ENCODE assay signal across 8 mouse cellular contexts in genomic region chr2:3117855-3118202, GRCm38 (mm10). TPM values are rescaled to one million over a fixed set of nuclear protein-coding genes. Genes with fewer than 3 reads are reported as not detected.
DNase-seq lines count a peak whose midpoint lies in the region; ATAC-seq and TF ChIP-seq lines count a peak whose summit lies in the region.

No protein-coding gene starts in this region.

- peak overlapping the region; percentile 93; the same call in 1 of the 2 replicates for H3K27ac ChIP-seq in kidney, postnatal 0 days
- H3K27ac ChIP-seq in embryonic facial prominence, embryonic 13.5 days: peak overlapping the region; percentile 90; the same call in 1 of the 2 replicates
- no peak overlapping the region for H3K27ac ChIP-seq in intestine, postnatal 0 days (ENCODE audit: low read depth, low read length)
- peak overlapping the region; percentile 95 for H3K27ac ChIP-seq in neural tube, embryonic 13.5 days (replicated peaks)

- H3K4me2 ChIP-seq in kidney, postnatal 0 days (ENCODE audit: low read length): peak overlapping the region; percentile 74
- peak overlapping the region; percentile 66 for H3K4me2 ChIP-seq in embryonic facial prominence, embryonic 13.5 days
- peak overlapping the region; percentile 84 for H3K4me2 ChIP-seq in intestine, postnatal 0 days (replicated peaks; ENCODE audit: low read depth)
- H3K4me2 ChIP-seq in neural tube, embryonic 13.5 days: peak overlapping the region; percentile 77

- peak overlapping the region; percentile 94 for H3K4me3 ChIP-seq in kidney, postnatal 0 days (replicated peaks; ENCODE audit: low read depth, low read length)
- peak overlapping the region; percentile 87 for H3K4me3 ChIP-seq in embryonic facial prominence, embryonic 13.5 days
- H3K4me3 ChIP-seq in intestine, postnatal 0 days (ENCODE audit: low read depth, low read length): peak overlapping the region; percentile 93
- H3K4me3 ChIP-seq in neural tube, embryonic 13.5 days: peak overlapping the region; percentile 89

- 38% methylated on average over 2 of the region's 2 CpGs for WGBS in kidney, postnatal 0 days
- whole genome bisulfite sequencing in embryonic facial prominence, embryonic 13.5 days: 30% methylated on average over 2 of the region's 2 CpGs
- WGBS in intestine, postnatal 0 days: 40% methylated on average over 2 of the region's 2 CpGs
- WGBS in neural tube, embryonic 13.5 days: 31% methylated on average over 2 of the region's 2 CpGs

- H3K9me3 ChIP-seq in kidney, postnatal 0 days (replicated peaks; ENCODE audit: low read length): no peaks in the 10 kb centered on the region
- no peaks in the 10 kb centered on the region for H3K9me3 ChIP-seq in embryonic facial prominence, embryonic 13.5 days
- H3K9me3 ChIP-seq in intestine, postnatal 0 days (ENCODE audit: control insufficient read depth): 0 out of 2 replicates have a peak, but pooled peaks cover 2% of the 10 kb centered on the region
- no peaks in the 10 kb centered on the region for H3K9me3 ChIP-seq in neural tube, embryonic 13.5 days

- H3K36me3 ChIP-seq in kidney, postnatal 0 days (ENCODE audit: insufficient read depth, low read length): no peaks in the 10 kb centered on the region
- H3K36me3 ChIP-seq in embryonic facial prominence, embryonic 13.5 days: no peaks in the 10 kb centered on the region
- no peaks in the 10 kb centered on the region for H3K36me3 ChIP-seq in intestine, postnatal 0 days (ENCODE audit: control insufficient read depth, insufficient read depth)
- no peaks in the 10 kb centered on the region for H3K36me3 ChIP-seq in neural tube, embryonic 13.5 days

- no peak; the same call in 1 of the 2 replicates for ATAC-seq in kidney, postnatal 0 days (replicated peaks; ENCODE audit: low FRiP score, low read depth)
- ATAC-seq in embryonic facial prominence, embryonic 13.5 days (ENCODE audit: insufficient number of reproducible peaks, insufficient read depth, low FRiP score, low TSS enrichment, low read depth): no peak
- ATAC-seq in intestine, postnatal 0 days: peak; percentile 39
- no peak; the same call in 1 of the 2 replicates for ATAC-seq in neural tube, embryonic 13.5 days (ENCODE audit: low read depth)

- no peak for DNase-seq in kidney, postnatal 0 days (ENCODE audit: low spot score)
- DNase-seq in kidney, postnatal 25 days: no peak
- DNase-seq in right cerebral cortex, adult 18-20 months: no peak
- no peak for DNase-seq in retina, embryonic 14.5 days (ENCODE audit: low spot score)
- no peak for DNase-seq in frontal cortex, postnatal 10 days (ENCODE audit: low spot score in 2 of 2)

- no peaks in the 10 kb centered on the region for H3K27me3 ChIP-seq in kidney, postnatal 0 days (ENCODE audit: insufficient read depth, low read length)
- no peaks in the 10 kb centered on the region for H3K27me3 ChIP-seq in embryonic facial prominence, embryonic 13.5 days
- H3K27me3 ChIP-seq in intestine, postnatal 0 days (replicated peaks; ENCODE audit: control insufficient read depth, insufficient read depth, low read length): no peaks in the 10 kb centered on the region
- H3K27me3 ChIP-seq in neural tube, embryonic 13.5 days: no peaks in the 10 kb centered on the region

- TF ChIP-seq CTCF in kidney, postnatal 0 days (IDR thresholded peaks at IDR 0.05; ENCODE audit: low read depth): no peak
- TF ChIP-seq CTCF in intestine, postnatal 0 days (IDR thresholded peaks at IDR 0.05; ENCODE audit: low read depth): no peak

- H3K9ac ChIP-seq in kidney, postnatal 0 days (ENCODE audit: low read depth, low read length): no peak overlapping the region
- peak overlapping the region; percentile 91; the same call in 1 of the 2 replicates for H3K9ac ChIP-seq in embryonic facial prominence, embryonic 13.5 days
- H3K9ac ChIP-seq in intestine, postnatal 0 days (ENCODE audit: low read depth, low read length): peak overlapping the region; percentile 86; the same call in 1 of the 2 replicates
- H3K9ac ChIP-seq in neural tube, embryonic 13.5 days: peak overlapping the region; percentile 97

- H3K4me1 ChIP-seq in kidney, postnatal 0 days (replicated peaks; ENCODE audit: insufficient read depth, low read length): peaks cover 5% of the 10 kb centered on the region
- peaks cover 13% of the 10 kb centered on the region for H3K4me1 ChIP-seq in embryonic facial prominence, embryonic 13.5 days
- no peaks in the 10 kb centered on the region for H3K4me1 ChIP-seq in intestine, postnatal 0 days (replicated peaks; ENCODE audit: control insufficient read depth, insufficient read depth, low read length)
- H3K4me1 ChIP-seq in neural tube, embryonic 13.5 days (replicated peaks): peaks cover 26% of the 10 kb centered on the region

RNA-seq across cellular contexts. Expression of gene Fam171a1, which starts 3.8 kb away (rescaled TPM):
- polyA plus RNA-seq in kidney, postnatal 0 days (2015; fragmentation: Nextera tagmentation; extraction: Ambion mirVana): 36.4 and 39.8 TPM in 2 replicates
- 28.1 and 30.6 TPM in 2 replicates for polyA plus RNA-seq in embryonic facial prominence, embryonic 13.5 days (2015; fragmentation: Nextera tagmentation; extraction: Ambion mirVana)
- 8.4 and 8.6 TPM in 2 replicates for polyA plus RNA-seq in intestine, postnatal 0 days (2015; fragmentation: Nextera tagmentation; extraction: Ambion mirVana)
- 54.2 and 55.4 TPM in 2 replicates for polyA plus RNA-seq in neural tube, embryonic 13.5 days (2015; fragmentation: Nextera tagmentation; extraction: Ambion mirVana)
